Mouse (Mus musculus) heart, adult 2 months (tissue): ENCODE measurements at regions not wholly inside any gene's neighbourhood (a gene's known extent, or its start where the extent isn't known, plus 50 kb on each side); places are given as distances from the start of the nearest gene placed in this dataset.

ENCODE experiments used
- CTCF ChIP-seq: fragments of 200-600 bp; IDR thresholded peaks from 2 replicates; pipeline ENCODE4 v1.8.1; 2022; ENCODE audit warnings: antibody characterized with exemption, mild to moderate bottlenecking, moderate library complexity
- POLR2A ChIP-seq: fragments of 200-500 bp; IDR thresholded peaks from 2 replicates; pipeline ENCODE4 v1.6.1; 2011; ENCODE audit warnings: mild to moderate bottlenecking, low read depth, low read length, control low read depth; ENCODE audit not compliant: insufficient read depth

- TF ChIP-seq POLR2A (no peak), CTCF (no peak)
Measured at GRCm38 (mm10) chr5:82223622-82224021, 1131.4 kb downstream of the Tecrl start.
